ENCODE assay signal across 17 mouse cellular contexts in the genomic region with DNA sequence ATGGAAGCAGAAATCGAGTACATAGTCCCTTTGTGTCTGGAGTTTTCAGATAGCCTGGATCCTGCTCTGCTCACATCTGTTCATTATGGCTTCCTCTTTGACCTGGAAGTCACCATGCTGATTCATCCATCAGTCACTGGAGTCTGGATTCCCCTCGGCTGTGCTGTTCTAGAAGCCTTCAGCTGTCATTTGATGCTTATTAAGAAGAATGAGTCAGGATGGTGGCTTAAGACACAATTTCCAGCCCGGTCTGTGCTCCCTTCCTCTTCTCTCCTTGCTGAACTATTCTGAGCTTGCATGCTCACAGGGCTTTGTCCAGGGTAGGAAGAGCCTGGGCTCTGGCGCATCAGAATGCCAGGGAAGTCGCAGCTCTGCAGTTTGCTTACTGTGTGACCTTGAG.
DNase-seq lines count a peak whose midpoint lies in the region; TF ChIP-seq lines count a peak whose summit lies in the region.
"Had no signal": no experiment of that assay in that cellular context is flagged by ENCODE, and none has a peak within 500 bp of the region (broad histone marks: within the 10 kb centered on the region; RNA-seq: fewer than 3 reads in every experiment).

No protein-coding gene starts in this region.

- TF ChIP-seq POLR2A in bone marrow macrophage, adult 2 months (IDR thresholded peaks at IDR 0.05; ENCODE audit: borderline replicate concordance, low read depth, low read length): no peak

- peak overlapping the region; percentile 29 for H3K27ac ChIP-seq in bone marrow macrophage, adult 2 months (ENCODE audit: insufficient read depth, low read depth, low read length)
- H3K27ac ChIP-seq: embryonic facial prominence, embryonic 10.5 days; gastrocnemius, adult 2 months; heart, embryonic 10.5 days; hindbrain, embryonic 14.5 days had no signal

- peak; percentile 7 for DNase-seq in embryo, embryonic 10.5 days (ENCODE audit: low spot score)
- no peak for DNase-seq in embryo, embryonic 10 days (ENCODE audit: low spot score)
- DNase-seq in Muller cell, postnatal 12 days (ENCODE audit: inconsistent ontology term): peak; percentile 67
- no peak for DNase-seq in right cerebral cortex, postnatal 25 days
- no peak for DNase-seq in cerebellum, adult 9-10 months
- DNase-seq in lung, postnatal 25 days (ENCODE audit: low spot score): no peak
- DNase-seq: cerebellum, adult 2 months; gastrocnemius, adult 2 months; heart, postnatal 4 days; kidney, adult 18-20 months; left cerebral cortex, postnatal 4 days; thymus, adult 2 months; thymus, postnatal 4 days had no signal

- H3K4me1 ChIP-seq in bone marrow macrophage, adult 2 months (ENCODE audit: control insufficient read depth, insufficient read depth, low read length): peaks cover 25% of the 10 kb centered on the region
- H3K4me1 ChIP-seq: embryonic facial prominence, embryonic 10.5 days; heart, embryonic 10.5 days had no signal

- TF ChIP-seq CTCF in bone marrow macrophage, adult 2 months (IDR thresholded peaks at IDR 0.05; ENCODE audit: low read depth, low read length): no peak

- no peak overlapping the region for H3K4me3 ChIP-seq in bone marrow macrophage, adult 2 months (ENCODE audit: insufficient read depth, low read length)
- H3K4me3 ChIP-seq: embryonic facial prominence, embryonic 10.5 days; gastrocnemius, adult 2 months; heart, embryonic 10.5 days had no signal

Comparison
In these comparisons a context has a peak if more than half of its experiments do, and no peak if none do; other contexts are left out.
1. DNase-seq: peak in embryo, embryonic 10.5 days (single experiment) and Muller cell, postnatal 12 days (single experiment); none in embryo, embryonic 10 days (single experiment), right cerebral cortex, postnatal 25 days (single experiment), cerebellum, adult 9-10 months (single experiment) and lung, postnatal 25 days (single experiment).